Mouse (Mus musculus): ENCODE data around the gene Rbm47.

- no peak for TF ChIP-seq POLR2A (IDR thresholded peaks at IDR 0.05; ENCODE audit: control insufficient read depth, low read depth, low read length)
- TF ChIP-seq CTCF (IDR thresholded peaks at IDR 0.05; ENCODE audit: control insufficient read depth, insufficient read depth, insufficient replicate concordance, low read depth, low read length), result no peak
Observed at GRCm38 (mm10) chr5:66005041-66005678, 167.8 kb downstream of the Rbm47 start.
